Mouse (Mus musculus) liver, adult 2 months (tissue): ENCODE measurements around the gene Chst15.

ENCODE experiments used
- CTCF ChIP-seq: fragments of 200-500 bp; IDR thresholded peaks from 2 replicates; pipeline ENCODE4 v1.5.1; 2011; ENCODE audit warnings: low read depth, low read length, control low read depth
- POLR2A ChIP-seq: fragments of 200-500 bp; IDR thresholded peaks from 2 replicates; pipeline ENCODE4 v1.6.1; 2011; ENCODE audit warnings: low read length, control low read depth; ENCODE audit not compliant: insufficient read depth; ENCODE audit errors: extremely low read depth

DNA sequence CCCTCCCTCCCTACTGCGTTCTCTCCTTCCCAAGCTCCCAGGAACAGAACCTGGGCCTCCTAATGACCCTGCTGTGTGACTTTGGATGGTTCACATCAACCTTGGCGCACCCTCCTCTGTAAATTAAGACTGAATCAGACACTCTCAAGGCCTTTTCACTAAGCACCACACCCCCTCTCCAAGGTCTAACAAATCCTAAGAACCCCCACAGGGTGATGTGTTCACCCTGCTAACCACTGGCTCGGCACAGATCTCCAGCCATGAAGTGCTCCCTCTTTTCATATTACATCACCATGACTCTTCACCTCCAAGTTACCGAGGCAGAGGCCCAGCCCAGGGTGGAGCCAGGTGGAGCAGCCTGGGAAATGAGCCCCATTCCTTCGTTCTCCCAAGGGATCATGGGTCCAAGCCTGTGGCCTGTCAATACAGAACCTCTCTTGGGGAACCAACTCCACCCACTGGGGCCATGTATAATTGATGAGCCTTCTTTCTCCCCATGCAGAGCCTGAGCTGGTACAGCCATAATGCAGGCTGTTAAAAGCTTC lies 28.6 kb upstream of the Chst15 start:
- TF ChIP-seq CTCF: no peak
- TF ChIP-seq POLR2A: no peak
